Mouse (Mus musculus) ovary, postnatal 36 days (tissue): ENCODE results near the gene Pla2g2f.

Source experiments
- DNase-seq: peaks from one replicate; pipeline ENCODE4 v3.0.0; 2022; ENCODE audit warnings: low spot score, mixed read lengths

Gene Pla2g2f

DNA sequence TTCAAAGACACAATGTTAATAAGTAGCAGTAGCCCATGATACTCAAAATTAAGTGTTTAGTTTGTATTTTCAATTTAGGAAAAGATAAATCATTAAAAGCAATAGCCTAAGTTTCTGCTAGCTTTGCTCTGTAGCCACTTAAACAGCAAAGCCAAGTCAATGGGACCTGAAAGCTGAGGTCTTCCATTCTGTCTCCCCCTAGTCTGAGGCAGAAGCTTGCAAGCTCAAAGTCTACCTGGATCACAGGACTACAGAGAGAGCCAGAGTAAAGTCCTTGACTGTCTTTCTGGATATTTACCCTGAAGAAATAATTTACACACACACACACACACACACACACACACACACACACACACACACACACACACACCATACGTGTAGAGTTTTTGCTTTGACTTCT, 43.2 kb downstream of the Pla2g2f start:
- DNase-seq: no peak

DNA sequence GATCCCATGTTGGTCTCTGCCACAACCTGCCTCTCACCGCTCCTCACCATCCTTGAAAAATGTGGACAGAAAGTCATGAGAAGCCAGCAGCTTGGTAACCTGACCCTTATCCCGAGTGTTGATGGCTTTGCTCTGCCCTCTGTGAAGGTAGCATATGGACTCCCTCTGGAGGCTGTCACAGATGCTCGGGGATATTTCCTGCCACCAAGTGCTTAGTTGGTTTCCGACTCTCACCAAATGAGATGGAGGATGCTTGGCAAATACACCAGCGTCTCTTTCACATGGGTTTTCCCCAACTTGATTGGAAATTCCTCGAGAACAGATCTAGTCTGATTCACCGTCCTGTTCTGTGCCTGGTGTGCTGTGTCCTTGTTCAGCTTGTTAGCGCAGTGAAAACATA, 44.8 kb downstream of the Pla2g2f start:
- no peak for DNase-seq

DNA sequence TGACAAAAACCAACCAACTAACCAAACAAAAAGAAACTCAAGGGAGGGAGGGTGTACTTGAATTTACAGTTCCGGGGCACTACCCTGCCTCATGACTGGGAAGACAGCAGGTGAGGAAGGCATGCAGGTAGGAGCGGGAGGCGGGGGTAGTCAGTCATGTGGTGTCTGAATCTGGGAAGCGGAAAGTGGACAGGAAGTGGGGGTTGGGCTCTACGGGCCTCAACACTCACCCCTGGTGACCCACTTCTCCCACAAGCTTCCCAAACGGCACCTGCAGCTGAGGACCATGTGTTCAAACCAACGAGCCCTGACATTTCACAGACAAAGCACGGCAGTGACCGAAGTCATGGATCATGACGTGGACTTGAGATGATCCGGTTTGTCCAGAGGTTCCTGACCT, 45.3 kb downstream of the Pla2g2f start:
- DNase-seq: no peak

DNA sequence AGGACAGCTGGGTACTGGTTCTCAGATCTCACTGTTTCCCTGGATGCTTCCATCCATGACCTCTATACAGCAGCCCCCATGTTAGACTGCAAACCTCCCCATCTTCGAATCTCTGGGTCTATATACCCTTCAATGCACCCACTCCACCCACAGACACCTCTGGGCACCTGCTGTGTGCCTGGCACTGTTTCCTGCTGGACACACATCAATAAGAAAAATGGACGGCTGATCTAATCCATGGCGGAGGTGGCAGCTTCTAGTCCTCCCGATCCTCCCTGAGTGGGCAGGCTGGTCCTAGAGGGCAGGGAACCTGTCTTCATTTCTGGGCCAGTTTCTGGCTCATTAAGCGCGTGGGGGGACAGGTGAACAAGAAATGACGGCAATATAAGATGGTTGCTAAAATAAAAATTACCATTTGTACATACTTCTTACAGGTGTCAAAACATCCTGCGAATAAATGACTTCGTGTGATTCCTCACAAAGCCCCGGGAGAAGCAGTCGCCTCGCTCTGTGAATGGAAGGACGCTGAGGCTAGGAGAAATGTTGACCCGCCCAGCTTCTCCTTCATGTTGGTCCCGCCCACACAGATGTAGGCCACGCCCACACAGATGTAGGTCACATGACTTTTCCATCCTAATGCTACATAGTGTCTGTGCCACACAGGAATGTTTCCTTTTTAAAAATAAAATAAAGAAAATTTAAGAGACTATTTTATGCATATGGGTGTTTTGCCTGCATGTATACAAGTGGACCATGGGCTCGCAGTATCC, 46.2 kb downstream of the Pla2g2f start:
- no peak for DNase-seq

DNA sequence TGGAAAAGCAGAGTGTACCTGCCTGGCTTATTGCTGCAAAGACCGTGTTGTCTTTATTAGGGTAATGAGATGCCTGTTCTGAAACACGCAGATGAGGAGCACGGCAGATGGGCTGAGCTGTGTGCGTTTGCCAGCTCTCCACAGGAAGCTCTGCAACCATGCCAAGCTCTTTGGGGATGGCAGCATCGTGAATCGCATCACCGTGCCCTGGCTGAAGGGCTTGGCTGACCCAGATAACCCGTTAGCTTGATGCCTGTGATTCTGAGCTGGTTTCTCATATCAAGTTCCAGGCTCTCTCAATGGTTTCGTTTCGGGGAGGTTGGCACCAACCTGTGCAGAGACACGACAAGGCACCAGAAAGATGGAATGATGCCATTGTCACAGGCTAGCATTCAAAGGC, 46.8 kb downstream of the Pla2g2f start:
- DNase-seq: no peak

DNA sequence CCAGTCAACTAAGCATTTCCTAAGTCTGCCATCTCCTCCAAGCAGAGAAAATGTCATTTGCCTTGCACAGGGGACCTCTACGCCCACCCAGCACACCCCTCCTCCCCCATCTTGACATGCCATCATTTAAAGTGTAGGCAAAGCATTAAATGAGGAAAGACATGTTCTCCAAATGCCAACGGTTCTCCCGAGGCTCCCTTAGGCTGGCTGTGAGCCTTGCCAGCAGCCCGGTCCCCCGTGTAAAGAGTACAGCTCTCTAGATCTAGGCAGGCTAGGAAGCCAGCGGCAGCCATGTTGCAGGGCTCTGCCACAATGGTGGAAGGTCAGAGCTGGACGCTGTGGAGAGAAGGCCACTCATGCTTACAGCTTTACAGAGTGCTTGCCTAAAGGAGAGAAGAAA, 47.5 kb downstream of the Pla2g2f start:
- DNase-seq: no peak

DNA sequence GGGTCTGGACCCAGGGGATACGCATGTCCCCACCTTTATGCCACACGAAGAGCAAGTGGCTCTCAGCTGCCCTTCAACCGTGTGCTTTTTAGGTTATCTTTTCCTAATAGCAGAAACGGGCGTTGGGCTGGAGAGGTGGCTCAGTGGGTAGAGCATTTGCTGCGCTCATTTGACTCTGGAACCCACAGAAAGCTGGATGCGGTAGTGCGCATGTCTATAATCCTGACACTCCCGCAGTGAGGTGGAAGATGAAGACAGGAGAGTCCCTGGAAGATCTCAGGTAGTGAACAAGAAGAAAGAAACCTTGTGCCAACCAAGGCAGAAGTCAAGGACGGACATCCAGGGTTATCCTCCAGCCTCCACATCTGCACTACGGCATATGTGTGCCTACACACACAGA, 48.2 kb downstream of the Pla2g2f start:
- no peak for DNase-seq

DNA sequence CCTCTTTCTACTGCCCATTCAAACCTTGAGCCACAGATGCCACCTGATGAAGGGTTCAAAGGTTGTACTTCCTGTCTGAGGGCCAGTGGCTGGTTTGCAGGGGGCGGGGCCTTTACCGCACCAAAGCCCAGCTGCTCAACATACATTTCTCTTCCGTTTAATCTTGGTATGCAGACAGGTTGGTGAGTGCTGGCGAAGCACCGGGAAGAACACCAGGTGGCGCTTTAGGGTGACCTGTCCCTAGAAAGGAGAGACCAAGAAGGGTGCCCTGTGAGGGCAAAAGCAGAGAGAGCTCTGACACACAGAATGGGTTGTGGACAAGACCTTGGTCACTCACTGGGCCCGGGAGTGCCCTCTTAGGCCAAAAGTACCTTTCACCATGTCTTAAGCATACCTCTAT, 48.8 kb downstream of the Pla2g2f start:
- DNase-seq: peak; percentile 59

DNA sequence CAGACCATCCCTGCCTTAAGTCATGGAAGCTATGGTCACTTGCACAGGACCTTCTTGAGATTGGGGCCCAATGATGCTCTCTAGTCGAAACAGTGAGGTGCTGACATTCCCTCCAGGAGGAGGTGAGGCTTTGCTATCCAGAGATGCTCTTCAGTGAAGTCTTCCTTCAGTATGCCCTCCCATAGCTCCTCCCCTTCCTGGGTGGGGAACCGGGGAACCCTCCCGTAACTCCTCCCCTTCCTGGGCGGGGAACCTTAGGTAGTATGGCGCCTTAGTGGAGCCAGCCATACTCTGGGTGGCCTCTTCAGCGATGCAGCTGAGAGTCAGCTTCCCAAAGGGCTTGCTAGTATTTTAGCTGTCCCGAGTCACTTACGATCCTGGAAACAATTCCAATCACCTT, 50.8 kb downstream of the Pla2g2f start:
- no peak for DNase-seq

DNA sequence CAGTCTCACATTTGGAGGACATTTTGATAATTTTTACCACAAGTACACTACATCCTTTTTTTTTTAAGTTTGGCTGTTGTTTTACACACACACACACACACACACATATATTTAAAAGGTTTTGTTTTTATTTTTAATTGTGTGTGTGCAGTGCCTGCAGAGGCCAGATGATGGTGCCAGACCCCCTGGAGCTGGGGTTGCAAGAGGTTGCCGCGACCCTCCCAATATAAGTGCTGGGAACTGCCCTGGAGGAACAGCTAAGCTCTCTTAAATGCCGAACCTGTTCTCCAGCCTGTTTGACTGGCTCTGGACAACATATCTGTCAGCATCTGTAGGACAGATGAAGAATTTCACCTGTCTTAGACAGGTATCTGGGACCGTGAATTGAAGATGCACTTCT, 53.3 kb downstream of the Pla2g2f start:
- no peak for DNase-seq

DNA sequence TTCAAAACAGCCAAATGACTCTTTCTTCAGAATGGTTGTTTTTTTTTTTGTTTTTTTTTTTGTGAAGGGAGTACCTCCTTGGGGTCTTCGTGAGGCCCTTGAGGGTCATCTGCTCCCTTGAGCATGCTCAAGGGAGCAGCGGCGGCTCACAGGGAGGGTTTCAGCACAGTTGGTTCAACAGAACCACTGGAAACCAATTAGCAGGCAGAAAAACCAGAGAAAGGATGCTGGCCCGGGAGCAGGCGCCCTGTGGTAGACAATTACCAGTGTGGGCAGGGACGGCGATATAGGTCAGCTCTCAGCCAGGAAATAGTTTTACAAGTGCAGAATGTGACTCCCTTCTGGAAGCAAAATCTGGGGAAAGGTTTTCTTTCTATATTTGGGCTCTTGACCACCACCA, 53.8 kb downstream of the Pla2g2f start:
- DNase-seq: no peak

DNA sequence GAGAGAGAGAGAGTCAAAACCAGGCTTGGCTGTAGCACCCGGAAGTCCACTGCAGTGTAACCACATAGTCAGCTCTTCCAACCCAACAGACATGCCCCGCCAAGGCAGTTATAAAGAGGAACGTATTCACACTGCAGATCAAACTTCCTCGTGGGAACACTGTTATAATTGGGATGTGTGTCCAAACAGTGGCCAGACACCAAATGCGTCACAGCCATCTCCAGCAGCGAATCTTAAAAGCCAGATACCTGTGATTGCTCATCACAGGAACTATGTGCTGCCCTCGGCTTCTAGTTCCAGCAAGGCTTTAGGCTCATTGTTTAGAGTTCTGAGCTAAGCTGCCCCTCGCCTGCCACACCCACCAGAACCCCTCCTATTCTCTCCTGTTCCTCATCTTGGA, 54.9 kb downstream of the Pla2g2f start:
- no peak for DNase-seq

DNA sequence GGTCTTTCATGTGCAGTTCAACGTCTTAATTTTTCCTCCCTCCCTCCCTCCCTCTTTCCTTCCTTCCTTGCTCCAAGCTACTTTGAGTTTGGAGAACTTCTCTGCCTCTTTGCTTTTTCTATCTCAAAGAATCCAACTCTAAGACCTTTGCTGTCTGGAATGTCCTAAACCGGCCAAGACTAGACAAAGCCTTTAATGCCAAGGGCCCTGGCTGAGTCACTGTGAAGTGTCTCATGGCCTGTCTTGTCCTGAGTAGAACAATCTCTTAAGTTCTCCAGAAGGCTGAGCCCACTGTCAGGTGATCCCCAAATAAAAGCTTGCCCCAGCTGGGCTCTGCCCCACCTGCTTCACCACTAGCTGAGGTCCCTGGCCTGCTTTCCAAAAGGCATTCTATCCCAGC, 55.4 kb downstream of the Pla2g2f start:
- DNase-seq: no peak

DNA sequence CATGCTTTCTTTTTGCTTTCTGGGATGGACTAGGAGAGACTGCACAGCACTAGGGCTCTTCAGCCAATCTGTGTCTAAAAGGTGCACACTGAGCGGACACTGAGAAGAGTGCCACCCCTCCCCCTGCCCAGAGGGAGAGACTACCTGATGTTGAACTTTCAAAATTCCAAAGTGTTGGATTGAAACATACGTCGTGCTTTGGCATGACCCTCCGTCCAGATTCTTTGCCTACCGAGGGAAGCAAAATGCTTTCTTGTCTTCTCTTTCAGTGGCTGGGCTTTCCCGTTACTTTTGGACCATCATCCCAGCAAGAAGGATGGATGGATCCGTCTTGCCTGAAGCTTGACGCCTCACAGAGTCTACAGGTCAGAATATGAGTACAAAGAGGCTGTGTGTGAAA, 56.3 kb downstream of the Pla2g2f start:
- no peak for DNase-seq
